Mouse (Mus musculus) heart, adult 2 months (tissue): ENCODE results near the gene Cggbp1. TPM values are rescaled to one million over a fixed set of nuclear protein-coding genes. Genes with fewer than 3 reads are reported as not detected.

Experiments
- DNase-seq, 2 experiments: peaks; one replicate each; pipeline ENCODE4 v3.0.0; 2021
- H3K27ac ChIP-seq: fragments of 200-600 bp; 2 replicates; pipeline ENCODE4 v1.8.1; 2022
- H3K27me3 ChIP-seq: fragments of 200-500 bp; 2 replicates; pipeline ENCODE4 v1.6.1; 2012; ENCODE audit warnings: mild to moderate bottlenecking, low read length, inconsistent platforms, mixed read lengths; ENCODE audit not compliant: control insufficient read depth, insufficient read depth
- H3K36me3 ChIP-seq: fragments of 200-500 bp; 2 replicates; pipeline ENCODE4 v1.6.1; 2012; ENCODE audit warnings: low read length, inconsistent platforms; ENCODE audit not compliant: control insufficient read depth, insufficient read depth
- H3K4me1 ChIP-seq: fragments of 200-500 bp; 2 replicates; pipeline ENCODE4 v1.6.1; 2011; ENCODE audit warnings: low read length; ENCODE audit not compliant: control insufficient read depth, insufficient read depth
- H3K4me3 ChIP-seq: fragments of 200-600 bp; 2 replicates; pipeline ENCODE4 v1.8.1; 2022
- H3K79me2 ChIP-seq: fragments of 200-500 bp; replicated peaks from 2 replicates; pipeline ENCODE4 v1.6.1; 2012; ENCODE audit warnings: mild to moderate bottlenecking, inconsistent platforms, low read length, moderate library complexity, mixed read lengths; ENCODE audit not compliant: control insufficient read depth, insufficient read depth
- H3K9ac ChIP-seq: fragments of 200-500 bp; 2 replicates; pipeline ENCODE4 v1.6.1; 2012; ENCODE audit warnings: low read depth, mild to moderate bottlenecking, control low read depth, inconsistent platforms, low read length, mixed read lengths
- CTCF ChIP-seq: fragments of 200-600 bp; IDR thresholded peaks from 2 replicates; pipeline ENCODE4 v1.8.1; 2022; ENCODE audit warnings: antibody characterized with exemption, mild to moderate bottlenecking, moderate library complexity
- EP300 ChIP-seq: fragments of 200-500 bp; IDR thresholded peaks from 2 replicates; pipeline ENCODE4 v1.6.1; 2011; ENCODE audit warnings: low read depth, low read length, control low read depth; ENCODE audit not compliant: insufficient read depth
- POLR2A ChIP-seq: fragments of 200-500 bp; IDR thresholded peaks from 2 replicates; pipeline ENCODE4 v1.6.1; 2011; ENCODE audit warnings: mild to moderate bottlenecking, low read depth, low read length, control low read depth; ENCODE audit not compliant: insufficient read depth
- WGBS: fragments of 180-500 bp; shearing (Covaris S2); methylation state at CpG from one replicate; pipeline ENCODE4 v1.1.7; 2018; 5-methylcytosine and 5-hydroxymethylcytosine counted together
- intact Hi-C: fragments of 180-260 bp; cut with DNase I; formaldehyde crosslinking; loops from one replicate; pipeline ENCODE4 v1.15.1; 2025
- polyA plus RNA-seq: library from polyadenylated mRNA; depleted of rRNA; stranded (reverse); fragments of >200 nt; gene quantifications from 2 replicates; pipeline ENCODE4 v1.2.3, GENCODE M21; 2012; rRNA removed
- total RNA-seq, 2 experiments: library from RNA; stranded (reverse); gene quantifications; 2 replicates each; pipeline ENCODE4 v1.2.3; 2021

Cggbp1 gene
- total and polyA plus RNA-seq, 3 experiments: 7.9 to 37.4 (median 37.1) TPM

DNA sequence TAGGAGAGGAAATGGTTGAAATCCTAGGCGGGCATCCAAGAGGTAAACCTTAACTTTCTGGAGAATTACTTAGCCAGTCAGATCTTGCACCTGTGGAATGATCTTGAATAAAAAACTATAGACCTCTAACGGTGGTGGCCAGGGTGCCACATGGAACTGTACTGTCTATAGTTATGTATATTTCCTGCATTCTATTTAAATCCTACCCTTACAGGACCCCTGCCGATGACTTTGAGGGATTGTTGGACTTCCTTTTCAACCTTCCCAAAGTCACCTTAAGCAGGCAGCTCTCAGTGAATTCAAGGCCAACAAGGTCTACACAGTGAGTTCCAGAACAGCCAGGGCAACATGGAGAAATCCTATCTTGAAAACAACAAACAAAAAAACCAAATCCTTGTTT, 37.7 kb downstream of the Cggbp1 start:
- Histone ChIP-seq H3K79me2 (no peaks in the 10 kb centered on the region), H3K36me3 (no peaks in the 10 kb centered on the region), H3K27ac (no peak overlapping the region), H3K9ac (no peak overlapping the region), H3K27me3 (no peaks in the 10 kb centered on the region), H3K4me3 (no peak overlapping the region), H3K4me1 (no peaks in the 10 kb centered on the region)
- no peak for TF ChIP-seq CTCF
- no peak for TF ChIP-seq EP300
- TF ChIP-seq POLR2A: no peak
- intact Hi-C loops: no loop called here
- DNase-seq: no peak
- WGBS: 88% methylated on average over 3 of the region's 3 CpGs

GRCm38 (mm10) chr16:64899084-64899483, 47.3 kb downstream of the Cggbp1 start:
- Histone ChIP-seq H3K79me2 (no peaks in the 10 kb centered on the region), H3K9ac (no peak overlapping the region), H3K27ac (no peak overlapping the region), H3K36me3 (no peaks in the 10 kb centered on the region), H3K27me3 (no peaks in the 10 kb centered on the region), H3K4me1 (no peaks in the 10 kb centered on the region), H3K4me3 (no peak overlapping the region)
- no peak for DNase-seq
- intact Hi-C loops: loop anchor here (2.0 to 5.0 kb wide), 2 partner anchors 46 to 147 kb away; no protein-coding TSS in a partner anchor
- 55% methylated on average over 2 of the region's 2 CpGs for WGBS
- TF ChIP-seq POLR2A (no peak), CTCF (peak; percentile 39)

GRCm38 (mm10) chr16:64903328-64903727, 51.5 kb downstream of the Cggbp1 start:
- intact Hi-C loops: no loop called here
- Histone ChIP-seq H3K27me3 (no peaks in the 10 kb centered on the region), H3K36me3 (no peaks in the 10 kb centered on the region), H3K4me3 (no peak overlapping the region), H3K9ac (no peak overlapping the region), H3K27ac (no peak overlapping the region), H3K4me1 (no peaks in the 10 kb centered on the region; the same call in 1 of the 2 replicates), H3K79me2 (no peaks in the 10 kb centered on the region)
- 29% methylated on average over 2 of the region's 2 CpGs for WGBS
- peak; percentile 21; the same call in 1 of the 2 replicates for TF ChIP-seq CTCF
- TF ChIP-seq POLR2A: no peak
- no peak for TF ChIP-seq EP300
- DNase-seq: no peak

GRCm38 (mm10) chr16:64907112-64907511, 55.3 kb downstream of the Cggbp1 start:
- H3K79me2 ChIP-seq: no peaks in the 10 kb centered on the region
- 12% methylated on average over 3 of the region's 3 CpGs for WGBS
- no peak overlapping the region for H3K27ac ChIP-seq
- TF ChIP-seq CTCF (peak; percentile 68), EP300 (no peak), POLR2A (no peak)
- no peaks in the 10 kb centered on the region for H3K36me3 ChIP-seq
- H3K9ac ChIP-seq: no peak overlapping the region
- DNase-seq: no peak
- intact Hi-C loops: loop anchor here (5.0 kb wide), 1 partner anchor 565 kb away; no protein-coding TSS in a partner anchor
- no peak overlapping the region for H3K4me3 ChIP-seq
- no peaks in the 10 kb centered on the region; the same call in 1 of the 2 replicates for H3K4me1 ChIP-seq
- no peaks in the 10 kb centered on the region for H3K27me3 ChIP-seq

DNA sequence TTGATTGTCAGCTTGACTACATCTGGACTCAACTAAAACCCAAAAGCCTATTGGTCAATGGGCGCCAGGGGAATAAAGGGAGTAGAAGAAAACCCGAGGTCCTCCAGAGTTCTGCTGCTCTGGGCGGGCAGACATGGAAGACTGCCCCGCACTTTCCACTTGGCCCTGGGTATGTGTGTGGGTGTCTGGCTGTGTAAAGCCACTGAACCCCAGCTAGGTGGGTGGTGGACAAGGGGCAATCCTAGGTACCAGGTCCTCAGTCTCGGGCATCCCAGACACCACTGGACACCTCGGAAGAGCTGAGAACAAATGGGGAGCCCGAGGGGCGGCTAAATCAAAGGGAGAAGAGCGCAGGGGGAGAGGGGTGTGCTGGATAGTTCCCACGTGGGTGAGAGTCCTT, 57.0 kb downstream of the Cggbp1 start:
- WGBS: 75% methylated on average over 10 of the region's 10 CpGs
- Histone ChIP-seq H3K27me3 (no peaks in the 10 kb centered on the region), H3K36me3 (no peaks in the 10 kb centered on the region), H3K4me3 (no peak overlapping the region), H3K79me2 (no peaks in the 10 kb centered on the region), H3K9ac (no peak overlapping the region), H3K27ac (no peak overlapping the region), H3K4me1 (no peaks in the 10 kb centered on the region; the same call in 1 of the 2 replicates)
- no peak for DNase-seq
- TF ChIP-seq POLR2A (no peak), EP300 (no peak), CTCF (no peak)
- intact Hi-C loops: loop anchor here (5.0 kb wide), 1 partner anchor 564 kb away; no protein-coding TSS in a partner anchor

Other genes with a start within 250 kb of the Cggbp1 start
- under 1 TPM in 1 of 2 experiments, not detected in 1; 0.13 TPM for gene Csnka2ip, start 249.6 kb upstream of the Cggbp1 start, total RNA-seq
- 0.04 and 0.06 TPM in 2 replicates for gene Csnka2ip, start 249.6 kb upstream of the Cggbp1 start, polyA plus RNA-seq
- gene 4930453N24Rik, start 80.8 kb upstream of the Cggbp1 start, total RNA-seq: 10 to 100 TPM; 25.5 to 30.6 TPM
- 3.3 and 10.0 TPM in 2 replicates for gene 4930453N24Rik, start 80.8 kb upstream of the Cggbp1 start, polyA plus RNA-seq
- 10 to 100 TPM in 1 of 2 experiments, 1 to 10 TPM in 1; 7.2 to 10.6 TPM for gene Zfp654, start 344 bp upstream of the Cggbp1 start, total RNA-seq
- 1.3 and 2.9 TPM in 2 replicates for gene Zfp654, start 344 bp upstream of the Cggbp1 start, polyA plus RNA-seq